Mouse (Mus musculus): ENCODE results near the gene Tmc6.

DNA sequence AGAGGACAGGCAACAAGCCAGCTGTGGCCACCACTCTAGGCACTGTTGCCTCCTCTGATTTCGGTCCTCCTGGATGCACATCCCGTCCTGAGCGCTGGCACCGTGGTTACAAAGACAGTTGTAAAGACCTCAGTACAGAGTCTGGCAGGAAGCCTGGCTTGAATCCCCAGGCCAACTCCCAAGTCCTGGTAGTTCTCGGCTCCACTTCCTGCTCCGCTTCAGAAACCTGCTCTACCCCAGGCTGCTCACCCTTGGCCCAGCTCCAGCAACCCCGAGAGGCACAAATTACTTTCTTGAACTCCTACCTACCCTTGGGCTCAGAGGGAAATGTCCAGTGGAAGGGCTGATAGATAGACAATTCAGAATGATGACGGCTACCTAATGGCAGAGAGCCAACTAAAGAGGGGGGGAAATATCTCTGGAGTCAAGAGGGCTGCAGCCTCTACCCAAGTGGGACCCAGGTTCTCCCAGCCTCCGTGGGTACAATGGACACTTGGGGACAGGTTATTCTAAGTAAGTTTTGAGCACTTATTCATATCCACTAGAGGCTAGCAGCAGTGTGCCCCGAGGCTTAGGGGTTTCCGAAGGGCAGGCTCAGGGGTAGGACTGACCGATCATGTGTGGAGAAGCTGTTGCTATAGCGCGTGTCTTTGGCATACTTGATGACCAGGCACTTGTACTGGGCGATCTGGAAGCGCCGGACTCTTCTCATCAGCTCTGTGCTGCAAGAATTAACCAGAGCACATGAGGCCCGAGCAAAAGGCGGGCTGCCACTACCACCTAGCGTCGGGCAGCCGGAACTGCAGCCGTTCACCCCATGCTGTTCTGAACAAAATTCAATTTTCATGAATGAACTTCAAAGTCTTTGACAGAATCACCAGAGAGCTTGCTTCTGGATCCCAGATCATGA is 42.3 kb upstream of the Tmc6 start:
- TF ChIP-seq POLR2A (IDR thresholded peaks at IDR 0.05; ENCODE audit: insufficient read depth, low read depth, low read length) (0 out of 2 replicates have a peak, but pooled peaks have one; percentile 23), CTCF (IDR thresholded peaks at IDR 0.05) (peak; percentile 96)
